8 mouse cellular contexts compared by ENCODE assay signal in genomic region chr9:111356386-111356785, GRCm38 (mm10). TPM values are rescaled to one million over a fixed set of nuclear protein-coding genes. Genes with fewer than 3 reads are reported as not detected.
A peak's percentile ranks its signal among the peaks of the same experiment; 100 is the strongest.
DNase-seq lines count a peak whose midpoint lies in the region; ATAC-seq and TF ChIP-seq lines count a peak whose summit lies in the region.

No protein-coding gene starts in this region.

- H3K27me3 ChIP-seq in hindbrain, embryonic 14.5 days (ENCODE audit: control insufficient read depth, insufficient read depth, low read length): no peaks in the 10 kb centered on the region
- no peaks in the 10 kb centered on the region; the same call in 1 of the 2 replicates for H3K27me3 ChIP-seq in hindbrain, embryonic 16.5 days (replicated peaks; ENCODE audit: control insufficient read depth, insufficient read depth, low read length)
- H3K27me3 ChIP-seq in CH12.LX (replicated peaks): no peaks in the 10 kb centered on the region
- H3K27me3 ChIP-seq in lung, embryonic 14.5 days (ENCODE audit: insufficient read depth, low read length): no peaks in the 10 kb centered on the region

- ATAC-seq in hindbrain, embryonic 14.5 days (ENCODE audit: low FRiP score): no peak
- no peak for ATAC-seq in hindbrain, embryonic 16.5 days
- peak; percentile 58; the same call in 1 of the 2 replicates for ATAC-seq in lung, embryonic 14.5 days (ENCODE audit: insufficient read depth)
- no peak for ATAC-seq in erythroblast, adult 5-6 weeks (replicated peaks; ENCODE audit: low FRiP score, poor library complexity, severe bottlenecking)

- 34% methylated on average over 3 of the region's 3 CpGs for WGBS in hindbrain, embryonic 14.5 days
- WGBS in hindbrain, embryonic 16.5 days: 25% methylated on average over 3 of the region's 3 CpGs
- WGBS in lung, embryonic 14.5 days: 37% methylated on average over 3 of the region's 3 CpGs

- TF ChIP-seq EP300 in CH12.LX (IDR thresholded peaks at IDR 0.05; ENCODE audit: low read length): no peak

- no peak overlapping the region for H3K27ac ChIP-seq in hindbrain, embryonic 14.5 days
- H3K27ac ChIP-seq in hindbrain, embryonic 16.5 days (ENCODE audit: low read depth, low read length): no peak overlapping the region
- no peak overlapping the region for H3K27ac ChIP-seq in CH12.LX (ENCODE audit: insufficient read depth, low read depth)
- no peak overlapping the region for H3K27ac ChIP-seq in lung, embryonic 14.5 days (ENCODE audit: low read depth)

- peak; percentile 86 for TF ChIP-seq RAD21 in CH12.LX (IDR thresholded peaks at IDR 0.05; ENCODE audit: low read depth, low read length)

- dilution Hi-C loops in CH12.LX (cut with MboI; ENCODE audit: extremely low pct_ligation_motif_present, extremely low pct_unique_long_range_greater_than_20kb, low sequenced_read_pairs): no loop called here

- H3K4me2 ChIP-seq in hindbrain, embryonic 14.5 days (replicated peaks): no peak overlapping the region
- H3K4me2 ChIP-seq in hindbrain, embryonic 16.5 days (ENCODE audit: low read length): no peak overlapping the region
- no peak overlapping the region for H3K4me2 ChIP-seq in CH12.LX (ENCODE audit: insufficient read depth, low read depth, poor library complexity, severe bottlenecking)
- no peak overlapping the region for H3K4me2 ChIP-seq in lung, embryonic 14.5 days

- in situ Hi-C loops in CH12.LX (cut with MboI; ENCODE audit: low pct_ligation_motif_present, low pct_unique_long_range_greater_than_20kb, low sequenced_read_pairs): no loop called here

- no peak overlapping the region for H3K4me3 ChIP-seq in hindbrain, embryonic 14.5 days (replicated peaks; ENCODE audit: low read length)
- no peak overlapping the region for H3K4me3 ChIP-seq in hindbrain, embryonic 16.5 days (ENCODE audit: low read length)
- H3K4me3 ChIP-seq in CH12.LX (replicated peaks in 1 of 3; ENCODE audit: low read depth in 2 of 3, low read length in 2 of 3, poor library complexity in 1 of 3): no peak overlapping the region
- no peak overlapping the region for H3K4me3 ChIP-seq in lung, embryonic 14.5 days (ENCODE audit: low read depth, low read length)

- peak; percentile 65 for DNase-seq in hindbrain, embryonic 14.5 days (ENCODE audit: low spot score)
- DNase-seq in CH12.LX (ENCODE audit: extremely low read depth): peak; percentile 53
- peak; percentile 37 for DNase-seq in ZHBTc4 (ENCODE audit: low read depth, low spot score)
- peak; percentile 69 for DNase-seq in lung, embryonic 14.5 days
- no peak for DNase-seq in spleen, postnatal 36 days (ENCODE audit: low spot score in 2 of 2)
- no peak for DNase-seq in frontal cortex, postnatal 14 days (ENCODE audit: low spot score in 2 of 2)

- no peak for TF ChIP-seq POLR2A in CH12.LX (IDR thresholded peaks at IDR 0.05; ENCODE audit: low read depth, low read length)

- H3K36me3 ChIP-seq in hindbrain, embryonic 14.5 days (replicated peaks; ENCODE audit: control insufficient read depth, insufficient read depth): no peaks in the 10 kb centered on the region
- no peaks in the 10 kb centered on the region for H3K36me3 ChIP-seq in hindbrain, embryonic 16.5 days (ENCODE audit: control insufficient read depth, insufficient read depth, low read length)
- H3K36me3 ChIP-seq in CH12.LX (replicated peaks in 1 of 2; ENCODE audit: control insufficient read depth in 1 of 2, insufficient read depth in 1 of 2, low read length in 1 of 2): no peaks in the 10 kb centered on the region
- no peaks in the 10 kb centered on the region for H3K36me3 ChIP-seq in lung, embryonic 14.5 days (ENCODE audit: insufficient read depth)

- no peak overlapping the region for H3K9ac ChIP-seq in hindbrain, embryonic 14.5 days
- H3K9ac ChIP-seq in hindbrain, embryonic 16.5 days (ENCODE audit: low read depth, low read length): no peak overlapping the region
- H3K9ac ChIP-seq in CH12.LX (ENCODE audit: insufficient read depth, low read depth): no peak overlapping the region
- no peak overlapping the region for H3K9ac ChIP-seq in lung, embryonic 14.5 days

- H3K79me2 ChIP-seq in CH12.LX (replicated peaks; ENCODE audit: control insufficient read depth, extremely low read depth, insufficient read depth, poor library complexity, severe bottlenecking): no peaks in the 10 kb centered on the region

- peak; percentile 30 to 84; a peak in 3 of 4 replicates for TF ChIP-seq CTCF in CH12.LX (conservative IDR thresholded peaks at IDR 0.05 in 1 of 2, IDR thresholded peaks at IDR 0.05 in 1 of 2; ENCODE audit: low read depth in 2 of 2, low read length in 2 of 2)
- peak; percentile 76 for TF ChIP-seq CTCF in lung, embryonic 14.5 days (IDR thresholded peaks at IDR 0.05; ENCODE audit: low read depth)

- no peaks in the 10 kb centered on the region for H3K9me3 ChIP-seq in hindbrain, embryonic 14.5 days (ENCODE audit: control insufficient read depth, low read length)
- no peaks in the 10 kb centered on the region for H3K9me3 ChIP-seq in hindbrain, embryonic 16.5 days (ENCODE audit: control insufficient read depth, low read length)
- H3K9me3 ChIP-seq in CH12.LX (replicated peaks; ENCODE audit: low read length): no peaks in the 10 kb centered on the region
- no peaks in the 10 kb centered on the region for H3K9me3 ChIP-seq in lung, embryonic 14.5 days (ENCODE audit: low read depth, low read length)

- peaks cover 9% of the 10 kb centered on the region for H3K4me1 ChIP-seq in hindbrain, embryonic 14.5 days (replicated peaks; ENCODE audit: control insufficient read depth, insufficient read depth, low read length)
- H3K4me1 ChIP-seq in hindbrain, embryonic 16.5 days (ENCODE audit: control insufficient read depth, insufficient read depth, low read depth, low read length): peaks cover 3% of the 10 kb centered on the region; the same call in 1 of the 2 replicates
- H3K4me1 ChIP-seq in CH12.LX (ENCODE audit: control insufficient read depth in 1 of 2, insufficient read depth in 2 of 2): no peaks in the 10 kb centered on the region
- no peaks in the 10 kb centered on the region for H3K4me1 ChIP-seq in lung, embryonic 14.5 days (ENCODE audit: insufficient read depth)

TF ChIP-seq in CH12.LX, 34 proteins besides CTCF, POLR2A, EP300 and RAD21:
- TF ChIP-seq UBTF (IDR thresholded peaks at IDR 0.05; ENCODE audit: low read depth, low read length) (no peak), E2F4 (IDR thresholded peaks at IDR 0.05; ENCODE audit: insufficient replicate concordance, low read depth, low read length) (no peak), MXI1 (IDR thresholded peaks at IDR 0.05; ENCODE audit: low read depth, low read length) (no peak), MEF2A (IDR thresholded peaks at IDR 0.05; ENCODE audit: borderline replicate concordance, low read depth, low read length) (no peak), NRF1 (IDR thresholded peaks at IDR 0.05; ENCODE audit: low read depth, low read length) (no peak), IRF4 (IDR thresholded peaks at IDR 0.05; ENCODE audit: low read depth, low read length) (no peak), JUN (IDR thresholded peaks at IDR 0.05; ENCODE audit: insufficient read depth, low read depth, low read length) (no peak), ZC3H11A (IDR thresholded peaks at IDR 0.05; ENCODE audit: low read depth, low read length) (peak; percentile 11; the same call in 1 of the 2 replicates), CHD2 (IDR thresholded peaks at IDR 0.05; ENCODE audit: low read length) (no peak), HCFC1 (IDR thresholded peaks at IDR 0.05; ENCODE audit: low read depth, low read length) (no peak), CHD1 (IDR thresholded peaks at IDR 0.05; ENCODE audit: low read depth, low read length) (no peak), PAX5 (IDR thresholded peaks at IDR 0.05; ENCODE audit: low read length) (no peak), SMC3 (IDR thresholded peaks at IDR 0.05; ENCODE audit: low read depth, low read length) (peak; percentile 90), GABPA (IDR thresholded peaks at IDR 0.05; ENCODE audit: insufficient replicate concordance, low read depth, low read length) (no peak)

RNA-seq across cellular contexts. Expression of gene Trank1, which starts 44.8 kb away (rescaled TPM):
- 12.6 and 15.6 TPM in 2 replicates for polyA plus RNA-seq in hindbrain, embryonic 14.5 days (2014; fragmentation: Nextera tagmentation; extraction: Ambion mirVana)
- 11.6 TPM in 2 replicates for polyA plus RNA-seq in hindbrain, embryonic 16.5 days (2015; fragmentation: Nextera tagmentation; extraction: Ambion mirVana)
- total RNA-seq in CH12.LX (2012; rRNA removed) (0.34 and 0.38 TPM in 2 replicates), CH12.LX (2014; rRNA removed) (0.13 and 0.27 TPM in 2 replicates)
- polyA plus RNA-seq in CH12.LX (2012; ENCODE audit: insufficient read length, low read depth): 0.66 and 0.71 TPM in 2 replicates
- polyA plus RNA-seq in lung, embryonic 14.5 days (2014; fragmentation: Nextera tagmentation; extraction: Ambion mirVana): 0.12 and 0.34 TPM in 2 replicates
- not detected in 2 replicates for total RNA-seq in erythroblast, adult 5-6 weeks (2015; ENCODE audit: low replicate concordance)
- total RNA-seq in erythroblast, adult 5-6 weeks (2017; ENCODE audit: low replicate concordance): under 0.01 TPM in 1 of 2 replicates, not detected in the other

Comparison
In these comparisons a context has a peak if more than half of its experiments do, and no peak if none do; other contexts are left out.
1. DNase-seq: peak in hindbrain, embryonic 14.5 days (single experiment), CH12.LX (single experiment), ZHBTc4 (single experiment) and lung, embryonic 14.5 days (single experiment); none in spleen, postnatal 36 days (0 of 2) and frontal cortex, postnatal 14 days (0 of 2).